Mouse (Mus musculus) adrenal gland, adult (tissue): ENCODE measurements around the gene Bmf.

ENCODE experiments used
- DNase-seq, 2 experiments: peaks; one replicate each; pipeline ENCODE4 v3.0.0; 2022 to 2023; ENCODE audit warnings: low spot score in 1 of 2; ENCODE audit not compliant: inconsistent age in 2 of 2

Gene Bmf

GRCm38 (mm10) chr2:118484386-118484898 lies 65.0 kb downstream of the Bmf start:
- DNase-seq = no peak

- no peak for DNase-seq
Observed at GRCm38 (mm10) chr2:118483032-118483431, 66.5 kb downstream of the Bmf start.

- no peak for DNase-seq
Observed at GRCm38 (mm10) chr2:118480886-118481285, 68.6 kb downstream of the Bmf start.

- peak; percentile 94 to 97 for DNase-seq
Observed at GRCm38 (mm10) chr2:118479550-118479909, 70.0 kb downstream of the Bmf start, which contains the start of gene Srp14. TSS of gene Srp14 (minus strand) at chr2:118479711.

GRCm38 (mm10) chr2:118478833-118479549 lies 70.5 kb downstream of the Bmf start:
- peak in 1 of 2 experiments; percentile 53 for DNase-seq
